Mouse (Mus musculus): ENCODE data around the gene Nicn1.
A peak's percentile ranks its signal among the peaks of the same experiment; 100 is the strongest.
"Not testable (repeated sequence)": the region's sequence is repeated elsewhere in the genome, so short reads cannot be mapped to it uniquely, and the experiment has no call there.

The Nicn1 gene

DNA sequence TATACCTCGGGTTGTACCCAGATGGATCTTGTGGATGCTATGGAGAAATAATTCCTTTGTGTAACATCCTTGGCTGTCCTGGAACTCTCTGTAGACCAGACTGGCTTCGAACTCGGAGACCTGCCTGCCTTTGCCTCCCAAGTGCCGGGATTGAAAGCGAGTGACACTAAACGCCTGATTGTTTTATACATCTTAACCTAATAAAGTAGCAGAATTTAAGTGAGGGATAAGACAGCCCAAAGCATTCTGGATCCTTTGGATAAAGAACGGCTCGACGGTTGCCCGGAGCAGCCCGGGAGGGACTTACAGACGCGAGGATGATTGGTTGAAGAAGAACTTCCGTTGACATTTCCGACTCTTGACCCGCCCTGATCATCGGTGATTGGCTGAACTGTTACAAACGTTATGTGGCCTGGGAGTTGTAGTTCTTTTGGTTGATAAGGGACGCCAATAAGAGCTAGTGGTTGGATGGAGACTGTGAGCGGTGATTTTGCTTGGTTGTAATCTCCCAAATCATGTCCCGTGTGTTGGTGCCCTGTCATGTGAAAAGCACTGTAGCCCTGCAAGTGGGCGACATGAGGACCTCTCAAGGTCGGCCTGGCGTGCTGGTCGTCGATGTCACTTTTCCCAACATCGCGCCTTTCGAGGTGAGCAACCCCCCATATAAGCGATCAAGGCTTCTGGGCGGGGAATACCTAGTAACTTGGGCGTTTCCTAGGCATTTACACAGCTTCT, at the start of gene Nicn1:
TSS of gene Nicn1 (plus strand) at position 414 of the 735 bp plus-strand sequence.
- DNase-seq (ENCODE audit: extremely low spot score, low spot score), result peak; percentile 79

DNA sequence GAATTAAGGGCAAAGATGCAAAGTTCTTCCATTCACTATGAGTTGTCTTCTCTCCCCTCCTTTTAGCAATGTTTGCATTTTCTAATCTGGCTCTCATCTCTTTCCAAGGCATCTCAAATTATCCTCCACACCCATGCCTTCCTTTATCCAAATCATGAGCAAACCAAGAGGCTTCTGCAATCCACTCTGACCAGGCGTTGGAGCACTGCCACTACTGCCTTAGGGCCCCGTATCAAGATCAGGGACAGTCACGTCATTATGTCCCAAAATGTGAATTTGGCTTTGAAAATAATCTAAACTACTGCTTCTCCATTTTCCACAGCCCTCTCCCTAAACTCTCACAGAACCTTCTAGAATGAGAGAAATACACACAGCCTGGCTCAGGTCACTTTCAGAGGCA, 45.7 kb upstream of the Nicn1 start:
- DNase-seq (ENCODE audit: extremely low spot score, low spot score), result no peak

DNA sequence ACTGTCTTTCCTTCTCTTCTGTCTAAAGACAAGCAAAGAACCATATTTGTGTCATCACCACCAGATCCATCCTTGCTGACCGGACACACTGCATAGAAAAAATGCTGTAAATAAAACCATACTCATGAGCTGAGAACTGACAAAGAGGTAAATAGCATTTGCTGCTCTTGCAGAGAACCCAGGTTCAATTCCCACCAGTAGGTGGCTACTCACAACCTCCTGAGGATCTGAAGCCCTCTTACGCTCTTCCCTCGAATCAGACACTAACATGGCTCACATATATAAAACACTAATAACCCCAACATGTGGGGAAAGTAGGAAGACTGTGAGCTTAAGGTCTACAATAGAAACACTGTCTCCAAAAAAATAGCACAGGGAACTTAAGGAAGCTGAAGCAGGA, 45.2 kb upstream of the Nicn1 start:
- DNase-seq (ENCODE audit: extremely low spot score, low spot score), result no peak

DNA sequence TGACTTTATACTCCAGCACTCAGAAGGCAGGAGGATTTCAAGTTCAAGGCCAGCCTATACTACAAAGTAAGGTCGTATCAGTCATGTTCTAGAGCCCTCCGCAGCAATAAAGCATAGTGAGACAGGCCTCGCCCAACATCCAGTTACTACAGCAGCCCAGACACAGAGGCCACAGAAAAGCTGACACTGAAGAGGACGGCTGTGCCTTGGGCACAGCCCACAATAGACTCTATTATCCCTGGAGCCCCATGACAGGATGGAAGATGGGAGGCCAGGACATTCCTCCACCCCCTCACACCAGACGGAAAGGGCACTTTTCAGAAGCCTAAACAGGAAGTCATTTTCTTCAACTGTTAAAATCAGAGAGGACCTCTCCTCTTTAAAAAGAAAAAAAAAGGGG, 41.3 kb upstream of the Nicn1 start:
- no peak for DNase-seq (ENCODE audit: extremely low spot score, low spot score)

DNA sequence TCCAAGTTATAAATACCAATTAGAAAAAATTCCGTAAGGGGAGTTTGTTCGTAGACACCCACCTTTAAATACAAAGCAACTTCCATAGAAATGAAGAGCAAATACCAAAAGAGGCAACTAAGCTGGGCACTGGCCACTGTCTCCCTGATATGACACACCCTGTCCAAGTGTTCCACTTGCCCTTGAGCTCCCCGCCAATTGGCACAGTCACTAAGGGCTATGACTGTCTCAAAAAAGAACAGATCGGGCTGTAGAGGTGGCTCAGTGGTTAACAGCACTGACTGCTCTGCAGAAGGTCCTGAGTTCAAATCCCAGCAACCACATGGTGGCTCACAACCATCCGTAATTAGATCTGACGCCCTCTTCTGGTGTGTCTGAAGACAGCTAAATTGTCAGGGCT, 38.4 kb upstream of the Nicn1 start:
- no peak for DNase-seq (ENCODE audit: extremely low spot score, low spot score)

DNA sequence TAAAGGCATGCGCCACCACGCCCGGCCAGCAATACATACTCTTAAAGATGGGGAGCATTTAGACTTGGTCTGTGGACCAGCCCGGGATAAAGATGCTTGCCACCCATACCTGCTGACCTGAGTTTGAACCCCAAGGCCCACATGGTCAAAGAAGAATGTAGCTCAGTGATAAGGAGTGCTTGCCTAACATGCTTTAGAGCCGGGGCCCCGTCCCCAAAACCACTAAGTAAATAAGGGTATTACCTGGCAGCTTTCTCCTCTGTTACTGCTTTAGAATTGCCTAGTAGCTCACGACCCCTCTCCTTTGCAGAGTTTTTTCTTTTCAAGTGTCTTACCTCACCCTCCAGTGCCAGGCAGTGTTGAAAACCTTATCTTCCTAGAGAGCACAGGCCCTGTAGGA, 37.5 kb upstream of the Nicn1 start:
- no peak for DNase-seq (ENCODE audit: extremely low spot score, low spot score)

DNA sequence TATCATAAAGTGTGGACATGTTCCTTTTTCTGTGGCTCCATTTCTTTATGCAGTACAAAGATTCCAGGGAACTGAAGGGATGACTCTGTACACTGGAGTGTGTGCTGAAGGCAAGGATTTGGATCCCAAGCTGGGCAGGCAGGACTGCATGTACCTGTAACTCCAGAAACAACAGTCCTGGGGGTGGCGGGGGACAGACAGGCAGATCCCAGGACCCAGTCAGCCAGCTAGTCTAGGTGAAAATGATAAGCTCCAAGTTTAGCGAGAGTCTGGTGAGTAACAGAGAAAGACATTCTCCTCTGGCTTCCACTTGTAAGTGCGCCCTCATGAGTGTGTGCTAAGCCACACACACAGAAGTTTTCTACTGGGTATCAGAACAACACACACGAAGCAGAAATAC, 29.7 kb upstream of the Nicn1 start:
- DNase-seq (ENCODE audit: extremely low spot score, low spot score), result no peak

DNA sequence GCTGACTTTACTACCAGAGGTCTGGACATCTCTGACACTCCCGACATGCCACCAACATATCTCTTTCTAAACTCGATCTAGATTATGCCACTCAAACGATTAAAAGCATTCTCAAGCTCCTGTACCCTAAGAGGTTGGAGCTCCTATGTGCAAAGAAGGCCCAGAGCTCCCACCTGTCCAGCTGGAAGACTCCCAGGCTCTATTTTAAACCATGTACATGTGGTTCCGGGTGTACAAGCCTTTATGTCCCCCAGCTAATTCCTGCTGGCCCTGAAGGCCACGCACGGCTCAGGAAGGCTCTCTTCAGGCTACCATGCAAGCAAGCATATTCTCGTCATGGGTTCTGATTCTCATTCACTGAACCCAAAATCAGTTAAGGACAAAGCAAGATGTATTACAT, 28.4 kb upstream of the Nicn1 start:
- no peak for DNase-seq (ENCODE audit: extremely low spot score, low spot score)

DNA sequence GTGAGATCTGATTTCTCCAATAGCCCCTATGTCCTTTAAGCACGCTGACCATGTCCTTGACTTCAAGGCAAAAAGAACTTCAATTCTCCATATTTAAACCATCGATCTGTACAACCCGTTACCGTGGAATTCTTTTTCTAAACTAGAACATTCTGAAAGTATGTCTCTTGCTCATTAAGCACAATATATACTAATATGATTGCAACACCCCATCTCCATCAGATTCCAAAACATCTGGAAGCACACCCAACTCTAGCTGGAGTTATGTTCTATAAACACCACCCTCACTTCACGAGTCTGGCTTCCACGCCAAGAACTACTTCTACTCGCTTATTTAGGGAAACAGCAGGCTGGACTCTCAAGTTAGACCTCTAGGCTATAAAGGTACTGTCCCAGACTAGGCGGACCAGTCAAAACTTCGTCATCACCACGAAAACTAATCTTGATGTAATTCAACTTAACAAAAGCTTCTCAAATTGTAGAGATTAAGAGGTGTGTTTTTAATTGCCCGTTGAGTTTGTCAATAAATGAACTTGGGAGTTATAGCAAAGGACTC, 27.7 kb upstream of the Nicn1 start:
- no peak for DNase-seq (ENCODE audit: extremely low spot score, low spot score)

DNA sequence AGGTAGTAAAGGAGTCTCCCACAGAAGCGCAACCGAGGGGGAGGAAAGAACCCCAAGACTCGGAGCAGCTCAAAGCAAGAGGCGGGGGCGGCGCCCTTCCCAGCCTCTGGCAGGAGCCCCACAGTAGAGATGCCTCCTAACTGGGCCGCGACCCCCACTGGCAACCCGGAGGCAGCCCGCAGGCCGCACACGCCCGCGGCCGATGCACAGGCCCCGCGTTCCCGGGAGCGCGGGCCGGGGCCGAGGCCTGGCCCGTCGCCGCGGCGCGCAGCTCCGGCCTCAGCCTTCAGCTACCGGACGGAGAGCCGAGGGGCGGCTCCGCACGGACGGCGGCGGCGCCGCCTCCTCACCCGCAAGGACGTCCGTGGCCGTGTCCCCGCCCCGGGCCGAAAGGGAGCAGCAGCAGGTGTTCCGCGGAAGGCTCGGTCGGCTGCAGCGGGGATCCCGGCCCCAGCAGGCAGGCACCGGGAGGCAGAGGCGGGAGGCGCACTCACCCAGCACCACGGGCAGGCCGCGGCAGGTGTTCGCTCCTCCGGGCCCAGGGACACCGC, 27.0 kb upstream of the Nicn1 start:
- DNase-seq (ENCODE audit: extremely low spot score, low spot score), result no peak

DNA sequence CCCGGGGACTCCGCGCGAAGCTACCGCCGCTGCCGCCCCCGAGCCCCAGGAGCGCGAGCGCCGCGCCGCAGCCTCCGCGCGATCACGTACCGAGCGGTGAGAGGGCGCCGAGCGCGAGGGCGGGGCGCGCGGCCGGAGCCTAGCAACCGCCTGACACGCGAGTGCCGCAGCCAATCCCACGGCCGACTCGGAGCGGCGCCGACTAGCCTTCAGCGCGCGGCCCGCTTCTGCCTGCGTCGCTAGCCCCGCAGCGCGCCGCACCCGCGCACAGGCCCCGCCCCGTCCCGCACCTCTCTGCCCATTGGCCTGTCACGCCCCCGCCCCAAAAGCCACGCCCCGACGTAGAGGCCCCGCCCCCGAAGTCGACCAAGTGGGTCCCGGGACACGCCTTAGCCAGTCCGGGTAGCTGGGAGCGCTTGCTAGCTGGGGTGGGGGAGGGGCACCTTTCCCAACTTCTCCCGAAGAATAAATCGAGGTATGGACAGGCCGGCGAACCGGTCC, 26.5 kb upstream of the Nicn1 start, which contains the start of gene Dag1:
TSS of gene Dag1 (minus strand) at position 269 of the 501 bp plus-strand sequence.
- peak; percentile 100 for DNase-seq (ENCODE audit: extremely low spot score, low spot score)

DNA sequence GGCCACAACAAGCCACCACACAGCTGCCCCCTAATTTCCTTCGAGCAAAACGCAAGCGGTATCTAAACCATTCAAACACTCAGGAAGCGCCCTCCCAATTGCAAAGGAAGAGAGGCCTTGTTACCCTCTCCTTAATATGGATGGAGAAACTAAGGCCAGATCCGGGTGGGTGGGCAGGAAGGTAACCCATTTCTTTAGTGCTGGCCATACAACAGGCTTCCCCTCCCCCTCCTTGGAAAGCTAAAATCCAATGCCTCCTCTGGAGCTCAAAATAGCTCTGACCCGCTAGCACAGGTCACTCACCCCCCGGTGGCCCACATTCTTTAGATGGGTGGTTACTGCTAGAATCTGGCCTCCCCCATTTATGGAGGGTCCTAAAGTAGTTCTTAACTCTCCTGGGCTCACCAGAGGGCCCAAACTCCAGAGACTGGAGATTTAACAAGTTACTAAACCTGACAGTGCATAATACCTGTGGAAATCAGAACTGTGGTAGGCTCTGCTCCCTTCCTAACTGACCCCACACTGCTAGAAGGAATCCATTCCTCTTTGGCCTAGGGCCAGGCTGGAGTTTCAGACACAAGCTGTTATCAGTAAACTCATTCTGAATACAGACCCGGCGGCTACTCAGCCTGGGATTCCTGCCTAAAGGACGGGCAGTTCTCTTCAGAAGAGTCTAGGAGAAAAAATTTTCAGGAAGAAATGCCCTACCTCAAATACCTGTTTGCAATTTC, 25.9 kb upstream of the Nicn1 start:
- no peak for DNase-seq (ENCODE audit: extremely low spot score, low spot score)

DNA sequence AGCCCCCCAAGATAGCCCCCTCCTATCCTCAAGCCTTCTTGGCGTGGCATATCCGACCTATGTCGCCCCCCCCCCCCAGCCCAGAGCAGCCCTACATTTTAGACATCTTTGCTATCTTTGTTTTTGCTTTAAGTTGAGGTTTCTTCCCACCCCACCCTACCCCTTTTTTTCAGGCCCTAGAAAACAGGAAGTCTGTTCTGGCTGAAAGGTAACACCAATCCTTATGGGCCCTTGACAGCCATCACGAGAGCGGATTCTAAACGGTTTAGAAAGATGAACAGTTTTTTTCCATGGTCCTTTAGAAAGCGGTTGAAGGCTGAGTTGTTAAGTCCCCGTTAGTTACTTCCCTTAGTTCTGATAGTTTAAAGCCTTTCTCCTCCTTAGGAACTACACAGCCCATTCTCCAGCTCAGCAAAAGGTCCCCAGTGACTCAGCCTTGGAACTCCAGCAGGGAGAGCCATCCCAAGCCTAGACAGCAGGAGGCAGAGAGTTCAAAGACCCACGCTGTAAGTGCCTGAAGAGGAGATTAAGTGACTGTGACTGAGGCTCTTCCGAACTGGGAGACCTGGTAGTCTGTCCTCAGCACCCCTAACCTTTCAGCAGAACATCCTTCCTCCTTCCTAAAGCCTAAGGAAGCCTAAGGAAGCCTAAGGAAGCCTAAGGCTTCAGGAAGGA, 23.8 kb upstream of the Nicn1 start:
- no peak for DNase-seq (ENCODE audit: extremely low spot score, low spot score)

DNA sequence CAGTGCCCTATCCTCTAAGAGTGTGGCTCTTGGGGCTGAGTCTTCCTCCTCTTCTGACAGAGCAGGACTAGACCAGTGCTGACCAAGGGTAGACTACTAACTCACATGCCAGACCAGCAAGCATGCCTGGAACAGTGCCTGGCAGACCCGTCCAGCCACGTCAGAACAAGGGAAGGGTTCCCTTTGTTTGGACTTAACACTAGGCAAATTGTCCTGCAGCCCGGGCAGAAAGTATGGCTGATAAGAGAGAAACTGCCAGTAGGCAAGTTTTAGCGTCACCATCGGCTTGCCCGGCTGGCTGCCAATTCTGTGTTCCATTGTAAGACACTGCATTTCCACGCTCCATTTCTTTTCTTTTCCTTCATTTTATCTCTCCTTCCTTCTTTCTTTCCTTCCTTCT, 22.5 kb upstream of the Nicn1 start:
- DNase-seq (ENCODE audit: extremely low spot score, low spot score), result no peak

DNA sequence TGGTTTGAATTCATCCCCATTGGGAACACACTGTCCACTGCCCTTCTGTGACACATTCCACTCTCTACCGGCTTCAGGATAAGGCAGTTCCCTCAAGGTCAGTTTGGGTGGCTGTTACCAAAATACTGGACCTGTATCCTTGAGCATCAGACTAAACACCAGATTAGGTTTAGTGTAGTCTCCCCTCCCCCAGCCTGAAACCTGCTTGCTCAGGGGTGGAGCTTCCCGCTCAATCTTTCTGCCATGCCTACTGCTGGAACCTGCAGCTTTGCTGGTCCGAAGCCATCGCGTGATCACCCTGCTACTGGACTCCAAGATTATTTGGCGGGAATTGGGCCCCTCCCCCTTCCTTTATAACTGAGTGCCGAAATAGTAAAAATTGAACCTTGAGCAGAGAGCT, 21.5 kb upstream of the Nicn1 start:
- DNase-seq (ENCODE audit: extremely low spot score, low spot score), result not testable (repeated sequence)

DNA sequence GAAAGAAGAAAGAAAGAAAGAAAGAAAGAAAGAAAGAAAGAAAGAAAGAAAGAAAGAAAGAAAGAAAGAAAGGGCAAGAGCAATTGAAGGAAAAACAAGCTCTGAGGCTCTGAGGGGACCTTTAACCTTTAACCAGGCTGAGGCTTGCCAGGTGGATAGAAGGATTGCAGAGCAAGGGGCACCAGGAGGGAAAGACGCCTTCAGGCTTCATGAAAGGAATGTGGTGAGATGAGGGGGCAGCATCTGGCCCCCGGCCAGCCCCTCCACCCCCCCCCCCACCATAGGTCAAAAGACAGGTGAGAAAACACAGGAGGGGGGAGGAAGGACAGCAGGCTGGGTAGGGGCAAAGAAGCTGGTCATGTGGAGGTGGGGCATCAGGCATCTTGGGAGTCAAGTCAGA, 18.3 kb upstream of the Nicn1 start:
- DNase-seq (ENCODE audit: extremely low spot score, low spot score), result no peak

DNA sequence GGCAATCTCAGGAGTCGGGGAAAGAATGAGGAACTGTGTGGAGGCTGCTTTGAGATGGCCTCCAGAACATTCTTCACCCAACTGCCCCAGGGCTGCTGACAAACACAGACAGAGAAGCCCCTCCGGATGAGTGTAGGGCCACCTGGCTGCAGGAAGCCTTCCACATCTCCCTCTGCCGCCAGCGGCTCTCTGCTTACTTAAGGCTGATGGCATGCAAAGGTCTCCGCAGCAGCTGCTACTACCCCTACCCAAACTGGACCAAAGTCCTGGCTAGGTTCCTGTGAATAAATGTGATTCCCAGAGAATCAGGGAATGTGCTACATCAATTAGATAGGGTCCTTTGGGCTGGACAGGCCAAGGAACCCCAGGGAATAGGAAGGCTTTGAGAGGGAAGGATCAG, 17.5 kb upstream of the Nicn1 start:
- DNase-seq (ENCODE audit: extremely low spot score, low spot score), result no peak

DNA sequence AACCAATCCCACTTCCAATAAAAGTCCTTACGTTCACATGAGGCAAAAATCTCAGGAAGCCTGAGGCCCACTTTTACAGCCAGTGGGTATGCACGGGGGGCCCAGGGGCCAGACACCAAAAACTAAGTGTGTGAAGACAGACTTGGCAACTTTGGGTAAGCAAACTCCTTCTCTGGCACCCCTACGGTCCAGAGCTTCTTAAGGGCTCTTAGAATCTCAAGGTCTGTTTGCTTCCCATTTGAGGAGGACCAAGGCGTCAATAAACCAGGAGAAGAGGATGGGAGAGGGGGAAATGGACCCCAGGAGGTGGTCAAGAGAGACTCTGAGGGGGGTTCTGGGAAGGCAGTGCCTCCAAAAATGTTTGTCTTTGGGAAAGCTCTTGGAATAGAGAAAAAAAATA, 16.7 kb upstream of the Nicn1 start:
- no peak for DNase-seq (ENCODE audit: extremely low spot score, low spot score)

DNA sequence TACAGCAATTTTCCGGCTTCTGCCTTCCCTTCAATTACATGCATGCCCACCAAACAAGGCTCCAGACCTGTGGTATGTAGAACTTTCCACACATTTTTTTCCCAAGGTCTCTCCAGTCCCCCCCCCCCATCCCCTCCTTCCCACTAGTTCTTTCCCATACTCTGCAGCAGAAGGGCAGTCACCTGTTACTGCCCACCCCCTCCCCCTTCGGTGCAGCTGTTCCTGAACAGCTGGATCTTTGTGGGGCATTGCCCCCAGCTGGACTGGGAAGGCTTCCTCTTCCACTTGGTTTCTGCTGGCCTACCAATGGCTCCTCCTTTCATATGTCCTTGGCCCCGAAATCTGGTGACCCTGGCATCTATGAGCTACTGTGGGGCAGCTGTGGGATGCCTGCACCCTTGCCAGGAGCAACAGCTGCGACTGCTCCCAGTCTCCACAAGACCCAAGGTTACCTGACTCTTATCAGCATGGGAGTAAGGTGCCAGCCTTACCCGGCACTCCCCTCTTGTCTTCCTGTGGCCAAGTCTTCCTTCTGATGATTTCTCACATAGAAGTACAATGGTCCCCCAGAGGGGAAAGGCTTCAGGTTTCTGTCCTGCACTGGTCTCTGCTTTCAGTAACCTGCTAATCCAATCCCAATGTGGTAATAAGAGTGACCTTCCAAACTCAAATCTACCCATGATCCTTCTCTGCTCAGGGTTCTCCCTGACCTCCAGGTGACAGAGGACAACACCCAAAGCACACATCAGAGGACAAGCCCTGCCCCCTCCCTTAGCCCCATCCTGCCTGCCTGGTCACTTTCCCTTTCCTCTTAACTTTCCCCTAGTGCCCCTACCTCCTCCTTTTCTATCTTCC, 15.5 kb upstream of the Nicn1 start:
- DNase-seq (ENCODE audit: extremely low spot score, low spot score), result no peak

DNA sequence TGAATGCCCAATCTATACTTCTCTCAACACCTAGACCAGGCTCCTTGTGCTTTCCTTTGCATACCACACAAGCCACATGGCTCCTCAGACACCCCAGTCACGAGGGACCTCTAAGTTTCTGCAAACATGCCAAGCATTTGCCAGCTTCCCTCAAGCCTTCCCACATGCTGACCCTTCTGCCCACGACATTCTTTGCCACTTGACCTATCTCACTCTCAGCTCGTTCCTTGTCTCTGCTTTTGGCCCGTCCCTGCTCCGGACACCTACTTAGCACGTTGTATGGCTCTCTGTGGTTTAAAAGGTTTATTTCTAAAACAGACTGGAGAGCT, 14.9 kb upstream of the Nicn1 start:
- no peak for DNase-seq (ENCODE audit: extremely low spot score, low spot score)
